Mouse (Mus musculus) gastrocnemius, adult 8-10 months (tissue): ENCODE results near the gene Gtsf1. TPM values are rescaled to one million over a fixed set of nuclear protein-coding genes. Genes with fewer than 3 reads are reported as not detected.
"Not testable (repeated sequence)": the region's sequence is repeated elsewhere in the genome, so short reads cannot be mapped to it uniquely, and the experiment has no call there.

Experiments used
- DNase-seq, 2 experiments: peaks; one replicate each; pipeline ENCODE4 v3.0.0; 2022; ENCODE audit warnings: low spot score in 2 of 2
- total RNA-seq, 4 experiments: library from RNA; stranded (reverse); gene quantifications; 2 replicates each; pipeline ENCODE4 v1.2.4; 2022

Gtsf1 gene
- total RNA-seq = not detected

DNA sequence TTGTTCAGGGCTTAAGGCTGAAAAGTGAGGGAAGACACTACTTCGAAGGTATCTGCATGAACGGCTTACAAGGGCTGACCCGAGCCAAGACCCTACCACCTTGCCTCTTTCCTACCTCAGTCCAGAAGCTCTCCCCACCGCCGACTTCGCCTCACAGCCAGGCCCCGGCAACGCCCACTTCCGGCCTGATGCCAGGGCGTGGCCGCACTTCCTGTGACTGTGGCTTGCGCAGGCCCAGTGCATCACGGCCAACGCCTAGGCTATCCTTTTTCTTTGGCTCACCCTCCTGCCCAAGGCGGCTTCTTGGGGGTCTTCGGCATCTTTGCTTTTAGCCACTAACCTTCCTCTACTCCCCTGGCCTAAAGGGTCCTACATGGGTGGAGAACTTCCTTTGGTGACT, at the start of gene Gtsf1:
Gene Gtsf1, minus strand, starts transcription at position 230 of the 400 bp plus-strand sequence.
- DNase-seq = no peak

GRCm38 (mm10) chr15:103479080-103479606, 48.9 kb upstream of the Gtsf1 start:
- DNase-seq = no peak

DNA sequence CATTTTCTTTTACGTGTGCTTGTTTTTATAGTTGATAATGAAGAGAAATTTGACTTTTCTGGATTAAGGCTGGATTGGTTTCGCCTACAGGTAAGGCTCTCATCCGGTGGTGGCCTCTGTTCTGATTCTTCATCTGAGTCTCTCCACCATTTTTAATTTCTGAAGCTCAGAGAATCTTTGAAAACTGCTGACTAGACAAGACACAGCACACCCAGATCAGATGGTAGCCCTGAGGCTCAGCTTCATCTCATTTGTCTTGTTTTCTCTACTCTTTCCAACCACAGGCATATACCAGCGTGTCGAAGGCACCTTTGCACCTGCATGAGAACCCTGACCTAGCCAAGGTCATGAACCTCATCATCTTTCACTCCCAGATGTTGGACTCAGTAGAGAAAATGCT, 43.5 kb upstream of the Gtsf1 start:
- no peak for DNase-seq

DNA sequence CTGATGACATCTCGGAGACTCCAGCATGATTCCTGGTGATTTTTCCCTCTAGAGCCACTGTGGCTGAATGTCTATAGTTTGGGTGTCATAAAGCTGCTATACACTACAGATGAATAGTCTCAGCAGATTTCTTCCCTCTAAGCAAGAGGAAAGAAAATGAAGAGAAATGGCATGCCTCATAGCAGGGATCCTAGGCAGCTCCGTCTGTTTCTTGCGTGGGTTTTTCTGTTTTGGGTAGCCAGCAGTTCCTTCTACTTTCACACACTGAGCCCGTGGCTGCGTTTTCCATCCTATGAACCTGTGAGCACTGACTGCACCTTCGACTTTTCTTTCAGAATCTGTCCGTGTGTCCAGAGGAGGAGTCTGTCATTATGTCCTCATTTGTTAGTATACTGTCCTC, 42.9 kb upstream of the Gtsf1 start:
- DNase-seq = no peak

DNA sequence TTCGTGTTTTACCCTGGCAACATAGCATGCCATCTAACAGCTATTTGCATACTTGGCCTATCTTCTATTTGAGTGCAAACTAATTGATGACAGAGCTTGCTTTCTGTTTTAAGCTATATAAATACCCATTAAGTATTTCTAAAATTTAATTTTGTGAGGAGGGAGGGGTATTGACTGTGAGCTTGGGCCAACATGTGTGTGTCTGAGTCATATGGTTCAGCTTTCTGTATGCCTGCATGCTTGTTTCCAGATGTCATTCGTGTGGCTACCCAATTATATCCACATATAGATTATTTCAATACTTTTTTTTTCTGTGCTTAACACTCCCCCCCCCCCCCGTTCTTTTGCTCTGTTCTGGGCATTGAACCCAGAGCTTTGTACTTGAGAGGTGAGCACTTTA, 42.0 kb upstream of the Gtsf1 start:
- DNase-seq = no peak

DNA sequence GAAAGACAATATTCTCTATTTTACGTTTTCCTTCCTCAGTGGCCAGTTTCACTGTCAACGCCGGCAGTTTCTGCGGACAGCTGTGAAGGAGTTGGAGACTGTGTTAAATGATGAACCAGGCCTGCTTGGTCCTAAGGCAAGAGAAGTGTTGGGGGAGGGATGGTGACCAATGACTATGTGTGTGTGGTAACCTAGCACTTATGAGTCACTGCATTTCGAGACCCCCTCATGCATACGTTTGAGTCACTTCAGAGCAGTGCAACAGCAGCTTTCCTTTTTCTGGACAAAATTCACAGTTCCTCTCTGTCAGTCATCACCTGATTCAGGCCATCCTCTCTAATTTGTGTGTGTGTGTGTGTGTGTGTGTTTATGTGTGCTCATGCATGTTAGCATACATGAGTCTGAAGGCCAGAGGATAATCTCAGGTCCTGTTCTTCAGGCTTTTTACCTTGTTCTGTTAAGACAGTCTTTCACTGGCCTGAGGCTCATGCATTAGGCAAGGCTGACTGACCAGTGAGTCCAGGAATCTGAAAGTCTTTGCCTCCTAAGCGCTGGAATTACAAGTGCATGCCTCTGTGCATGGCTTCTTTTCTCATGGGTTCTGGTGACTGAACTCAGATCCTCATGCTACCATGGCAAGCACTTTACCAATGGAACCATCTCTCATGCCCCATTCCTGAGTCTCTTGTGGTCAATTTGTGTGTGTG, 41.4 kb upstream of the Gtsf1 start:
- no peak for DNase-seq

GRCm38 (mm10) chr15:103462539-103463261, 32.4 kb upstream of the Gtsf1 start:
- no peak for DNase-seq

DNA sequence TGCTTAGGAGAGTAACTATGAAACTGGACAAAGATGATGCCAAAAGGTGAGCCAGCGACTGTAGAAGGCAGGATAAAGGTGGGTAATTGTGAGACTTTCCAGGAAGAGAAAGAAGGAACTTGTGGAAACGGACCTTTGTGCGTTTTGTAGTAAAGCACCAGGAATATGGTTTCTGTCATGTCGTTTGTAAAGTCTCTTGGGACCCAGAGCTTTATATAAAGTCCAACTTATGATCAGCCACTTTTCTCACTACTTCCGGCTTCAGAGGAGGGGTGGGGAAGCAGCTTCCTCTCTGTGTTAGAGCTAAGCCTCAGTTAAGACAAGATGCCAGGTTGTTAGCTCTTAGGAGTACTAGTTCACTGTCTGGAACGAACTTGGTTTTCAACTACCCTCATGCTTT, 24.2 kb upstream of the Gtsf1 start:
- no peak for DNase-seq

- no peak for DNase-seq
These were observed 23.4 kb upstream of the Gtsf1 start, which contains the start of gene Nckap1l for GRCm38 (mm10) chr15:103453551-103454218. Nckap1l (plus strand) TSS chr15:103453794.

- DNase-seq = no peak
These were observed 18.1 kb upstream of the Gtsf1 start, which contains the start of gene Gtsf2 for GRCm38 (mm10) chr15:103448369-103448768. Gtsf2 (minus strand) TSS chr15:103448469.

GRCm38 (mm10) chr15:103445966-103446365, 15.7 kb upstream of the Gtsf1 start:
- DNase-seq = not testable (repeated sequence)

GRCm38 (mm10) chr15:103427017-103427416, 3.3 kb downstream of the Gtsf1 start:
- DNase-seq = no peak

DNA sequence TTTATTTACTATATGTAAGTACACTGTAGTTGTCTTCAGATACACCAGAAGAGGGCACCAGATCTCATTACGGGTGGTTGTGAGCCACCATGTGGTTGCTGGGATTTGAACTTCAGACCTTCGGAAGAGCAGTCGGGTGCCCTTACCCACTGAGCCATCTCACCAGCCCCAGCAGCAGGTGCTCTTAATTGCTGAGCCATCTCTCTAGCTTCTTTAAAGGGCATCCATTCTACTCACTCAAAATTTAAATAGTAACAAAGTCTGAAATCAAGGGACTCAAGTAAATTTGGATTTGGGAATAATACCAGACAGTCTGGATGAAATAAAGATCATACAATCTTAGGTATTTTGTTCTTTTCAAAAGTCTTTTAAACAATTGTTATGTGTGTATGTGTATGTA, 24.7 kb downstream of the Gtsf1 start:
- DNase-seq = not testable (repeated sequence)

GRCm38 (mm10) chr15:103401361-103401760, 28.9 kb downstream of the Gtsf1 start:
- no peak for DNase-seq

DNA sequence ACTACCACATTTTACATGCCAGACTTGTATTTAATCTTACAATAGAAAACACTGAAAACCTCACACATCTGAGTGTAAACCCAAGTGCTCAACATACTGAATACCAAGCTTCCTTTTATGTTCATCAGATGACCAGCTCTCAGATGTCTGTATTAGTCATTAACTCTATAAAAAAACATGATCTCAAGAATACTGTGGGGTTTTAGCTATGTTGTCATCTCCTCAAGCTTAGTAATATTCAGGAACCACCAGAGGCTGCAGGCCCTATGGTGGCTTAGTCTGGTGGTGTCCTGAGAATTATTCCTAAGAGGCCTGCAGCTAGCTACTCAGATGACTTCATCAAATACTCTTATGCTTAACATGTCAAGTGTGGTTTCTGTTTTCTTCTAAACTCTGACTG, 36.7 kb downstream of the Gtsf1 start:
- no peak for DNase-seq

GRCm38 (mm10) chr15:103388556-103389145, 41.6 kb downstream of the Gtsf1 start:
- DNase-seq = no peak

DNA sequence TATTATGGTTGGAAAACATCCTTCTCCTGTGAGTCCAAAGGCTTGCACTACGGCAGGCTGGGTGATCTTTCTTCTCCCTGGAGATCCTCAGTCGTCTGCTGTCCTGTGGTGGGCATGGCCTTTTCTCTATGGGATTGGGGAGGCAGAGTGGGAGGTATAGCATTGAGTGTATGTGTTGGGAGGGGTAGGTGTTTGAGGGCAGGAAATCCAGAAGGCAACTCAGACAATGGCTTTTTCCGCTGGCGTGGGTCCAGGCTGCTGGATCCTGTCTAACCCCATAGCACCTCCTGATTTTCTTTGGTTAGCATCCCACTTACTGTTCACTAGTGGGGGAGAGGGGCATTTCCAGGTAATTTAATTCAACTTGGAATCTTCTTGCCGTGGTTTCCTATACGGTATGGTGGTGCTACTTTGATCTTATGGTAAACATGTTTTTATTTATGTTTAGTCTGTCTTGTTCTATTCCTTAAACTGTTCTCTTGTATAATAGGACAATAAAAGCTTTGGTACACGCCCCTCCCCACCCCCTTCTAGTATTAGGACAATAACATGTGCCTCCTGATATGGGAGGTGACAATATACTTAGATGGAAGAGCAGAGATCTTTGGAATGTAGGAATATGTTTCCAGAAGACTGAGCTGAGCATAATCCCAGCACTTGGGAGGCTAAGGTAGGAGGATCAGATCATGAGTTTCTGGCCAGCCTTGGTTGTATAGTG, 46.3 kb downstream of the Gtsf1 start:
- DNase-seq = no peak

DNA sequence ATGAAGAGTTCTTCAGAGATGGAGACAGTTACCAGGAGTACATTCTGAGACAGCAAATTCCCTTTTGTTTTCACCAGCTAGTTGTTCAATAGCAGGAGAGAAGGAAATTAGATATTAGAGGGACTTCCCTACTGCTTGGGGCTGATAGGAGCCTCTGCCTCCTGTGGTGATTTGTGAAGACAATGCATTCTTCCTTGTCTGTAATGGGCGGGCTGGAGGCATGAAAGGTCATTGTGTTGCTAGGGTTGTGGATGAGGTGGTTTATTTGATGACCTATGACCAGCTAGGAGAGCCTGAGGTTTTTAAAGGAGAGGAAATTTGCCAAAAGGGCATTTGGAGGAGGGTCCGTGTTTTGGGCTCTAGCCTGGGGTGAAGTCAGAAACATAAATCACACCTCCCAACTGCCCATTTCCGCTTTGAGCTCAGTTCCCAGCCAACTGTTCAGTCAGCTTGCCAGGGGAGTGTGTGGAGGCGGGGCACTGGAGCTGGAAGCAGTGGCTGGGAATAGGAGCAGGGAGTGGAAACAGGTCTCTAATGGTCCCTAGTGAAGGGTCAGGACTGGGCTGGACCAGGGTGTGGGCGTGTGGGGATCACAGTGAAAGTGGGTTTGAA, 47.4 kb downstream of the Gtsf1 start:
- DNase-seq = peak; percentile 34 to 49

- no peak for DNase-seq
These were observed 48.2 kb downstream of the Gtsf1 start for GRCm38 (mm10) chr15:103382075-103382474.

DNA sequence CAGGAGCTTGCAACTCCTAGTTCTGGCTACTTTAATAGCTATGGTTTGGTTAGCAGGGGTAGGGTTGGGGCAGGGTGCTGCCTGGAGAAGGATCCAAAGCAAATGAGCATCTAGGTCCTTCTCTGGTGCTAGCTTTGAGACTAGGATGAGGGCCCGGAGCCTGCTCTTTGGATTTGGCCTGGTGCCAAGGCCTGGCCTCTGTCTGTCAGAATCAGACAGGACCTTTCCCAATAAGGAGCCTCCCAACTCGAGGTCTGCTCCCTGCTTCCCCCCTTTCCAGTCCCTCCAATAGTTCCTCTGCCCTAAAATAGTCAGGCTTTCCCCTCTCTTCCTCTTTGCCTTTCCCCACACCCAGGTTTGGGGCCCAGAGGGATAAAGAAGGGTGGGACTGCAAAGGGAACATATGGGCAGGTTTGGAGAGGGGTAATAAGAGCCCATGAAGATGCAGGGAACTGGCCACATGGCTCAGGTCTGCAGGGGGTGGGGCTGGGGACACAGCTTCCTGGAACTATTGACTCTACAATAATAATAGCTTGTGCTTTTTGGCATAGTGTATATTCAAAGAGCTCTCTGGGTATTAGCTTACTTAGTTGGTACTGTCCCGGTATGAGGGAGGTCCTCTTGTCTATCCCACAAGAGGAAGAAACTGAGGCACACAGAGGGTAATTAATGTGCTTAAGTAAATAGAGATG, 51.5 kb downstream of the Gtsf1 start:
- DNase-seq = no peak
